Mouse (Mus musculus): ENCODE results near the gene Tmem176a. TPM values are rescaled to one million over a fixed set of nuclear protein-coding genes. Genes with fewer than 3 reads are reported as not detected.

The Tmem176a gene
- total and polyA plus RNA-seq, 3 experiments = 17.0 to 28.1 (median 22.0) TPM

DNA sequence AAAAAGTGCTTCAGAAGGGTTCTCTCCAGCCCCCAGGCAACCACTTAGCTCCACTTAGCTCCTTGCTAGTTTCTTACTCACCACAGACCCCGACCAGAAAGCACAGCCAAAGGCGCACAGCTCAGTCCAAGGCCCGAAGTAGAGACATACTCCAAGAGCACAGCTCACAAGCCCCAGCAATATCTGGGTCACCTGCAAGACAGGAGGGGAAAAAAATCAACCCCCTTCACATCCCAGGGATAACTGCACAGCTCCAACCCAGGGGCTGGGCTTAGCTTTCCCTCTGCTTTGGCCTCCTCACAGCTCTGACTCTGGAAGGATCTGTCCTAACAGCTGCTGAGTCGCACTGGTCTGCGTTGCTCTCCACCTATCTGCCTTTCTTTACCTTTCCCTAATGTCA, 4.6 kb upstream of the Tmem176a start:
- Histone ChIP-seq H3K36me3 (ENCODE audit: control insufficient read depth, insufficient read depth, low read length) (no peaks in the 10 kb centered on the region), H3K27me3 (ENCODE audit: control insufficient read depth, insufficient read depth, low read length) (no peaks in the 10 kb centered on the region), H3K4me3 (no peak overlapping the region), H3K27ac (no peak overlapping the region), H3K79me2 (replicated peaks; ENCODE audit: control insufficient read depth, insufficient read depth, low read length) (no peaks in the 10 kb centered on the region), H3K4me1 (ENCODE audit: control insufficient read depth, insufficient read depth, low read length) (peaks cover 1% of the 10 kb centered on the region; the same call in 1 of the 2 replicates), H3K9ac (ENCODE audit: low read depth, low read length) (no peak overlapping the region)
- intact Hi-C loops (cut with DNase I) = no loop called here
- DNase-seq = no peak
- TF ChIP-seq EP300 (IDR thresholded peaks at IDR 0.05; ENCODE audit: insufficient read depth, low read depth, low read length) (no peak), POLR2A (IDR thresholded peaks at IDR 0.05; ENCODE audit: insufficient read depth, low read depth, low read length) (no peak), CTCF (IDR thresholded peaks at IDR 0.05) (no peak)
- WGBS = 94% methylated on average over 5 of the region's 5 CpGs

DNA sequence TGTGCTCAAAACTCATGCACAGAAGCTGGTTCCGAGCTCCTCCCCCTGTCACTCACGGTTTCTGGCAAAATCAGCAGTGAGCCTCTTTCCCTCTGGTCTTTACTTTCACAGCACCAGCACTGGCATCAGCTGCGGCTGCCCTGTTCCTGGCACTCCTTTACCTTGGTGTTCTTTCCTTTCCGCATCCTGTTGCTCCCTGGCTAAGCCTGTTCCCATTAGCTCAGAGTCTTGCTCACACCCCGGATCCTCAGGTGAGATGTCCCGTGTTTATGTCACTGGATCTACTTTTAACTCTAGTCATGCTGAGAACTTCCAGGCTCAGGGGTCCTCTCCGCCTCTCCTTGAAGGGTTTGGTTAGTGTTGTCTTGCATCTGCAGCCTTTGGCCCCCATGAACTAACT, 3.2 kb upstream of the Tmem176a start:
- Histone ChIP-seq H3K79me2 (replicated peaks; ENCODE audit: control insufficient read depth, insufficient read depth, low read length) (no peaks in the 10 kb centered on the region), H3K9ac (ENCODE audit: low read depth, low read length) (no peak overlapping the region), H3K27ac (no peak overlapping the region), H3K36me3 (ENCODE audit: control insufficient read depth, insufficient read depth, low read length) (no peaks in the 10 kb centered on the region), H3K4me1 (ENCODE audit: control insufficient read depth, insufficient read depth, low read length) (peaks cover 4% of the 10 kb centered on the region), H3K4me3 (no peak overlapping the region), H3K27me3 (ENCODE audit: control insufficient read depth, insufficient read depth, low read length) (no peaks in the 10 kb centered on the region)
- intact Hi-C loops (cut with DNase I) = no loop called here
- 89% methylated on average over 7 of the region's 7 CpGs for WGBS
- TF ChIP-seq EP300 (IDR thresholded peaks at IDR 0.05; ENCODE audit: insufficient read depth, low read depth, low read length) (no peak), POLR2A (IDR thresholded peaks at IDR 0.05; ENCODE audit: insufficient read depth, low read depth, low read length) (no peak), CTCF (IDR thresholded peaks at IDR 0.05) (no peak)
- no peak for DNase-seq

DNA sequence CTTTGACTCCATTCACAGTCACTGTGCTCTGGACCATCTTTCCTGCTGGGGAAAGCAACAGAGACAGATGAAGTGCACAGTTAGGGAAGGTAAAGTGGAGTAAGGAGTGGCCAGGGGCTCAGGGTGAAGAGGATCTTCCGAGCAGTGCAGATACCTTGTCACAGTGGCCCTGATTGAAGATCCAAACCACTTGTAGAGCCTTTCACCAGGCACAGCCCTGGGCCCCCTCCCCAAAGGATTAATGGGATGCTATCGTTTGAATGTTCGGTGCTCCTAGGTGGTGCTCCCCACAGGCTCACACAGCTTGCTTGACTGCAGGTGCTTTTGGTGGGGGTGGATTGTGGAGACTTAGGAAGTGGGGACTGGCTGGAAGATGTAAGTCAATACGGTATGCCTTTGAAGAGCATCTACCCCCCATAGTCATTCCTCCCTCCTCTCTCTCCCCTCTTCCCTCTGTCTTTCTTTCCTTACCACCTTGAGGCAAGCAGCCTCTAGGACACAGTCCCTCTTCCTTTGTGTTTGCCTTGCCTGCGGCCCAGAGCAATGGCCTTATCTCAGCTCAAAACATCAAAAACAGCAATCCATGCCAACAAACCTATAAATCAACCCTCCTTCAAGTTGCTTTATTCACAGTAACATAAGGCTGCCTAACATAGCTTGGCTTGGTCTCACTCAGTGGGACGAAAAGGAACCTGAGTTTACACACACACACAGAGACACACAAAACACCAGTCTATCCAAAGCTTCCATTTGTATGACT, 2.2 kb upstream of the Tmem176a start:
- Histone ChIP-seq H3K27me3 (ENCODE audit: control insufficient read depth, insufficient read depth, low read length) (no peaks in the 10 kb centered on the region), H3K79me2 (replicated peaks; ENCODE audit: control insufficient read depth, insufficient read depth, low read length) (no peaks in the 10 kb centered on the region), H3K4me1 (ENCODE audit: control insufficient read depth, insufficient read depth, low read length) (peaks cover 4% of the 10 kb centered on the region), H3K4me3 (no peak overlapping the region), H3K36me3 (ENCODE audit: control insufficient read depth, insufficient read depth, low read length) (no peaks in the 10 kb centered on the region), H3K9ac (ENCODE audit: low read depth, low read length) (no peak overlapping the region), H3K27ac (no peak overlapping the region)
- DNase-seq = no peak
- TF ChIP-seq EP300 (IDR thresholded peaks at IDR 0.05; ENCODE audit: insufficient read depth, low read depth, low read length) (no peak), POLR2A (IDR thresholded peaks at IDR 0.05; ENCODE audit: insufficient read depth, low read depth, low read length) (no peak), CTCF (IDR thresholded peaks at IDR 0.05) (no peak)
- WGBS = 85% methylated on average over 6 of the region's 6 CpGs
- intact Hi-C loops (cut with DNase I) = loop anchor here (1.0 kb wide), 1 partner anchor 20 kb away; no protein-coding TSS in a partner anchor

DNA sequence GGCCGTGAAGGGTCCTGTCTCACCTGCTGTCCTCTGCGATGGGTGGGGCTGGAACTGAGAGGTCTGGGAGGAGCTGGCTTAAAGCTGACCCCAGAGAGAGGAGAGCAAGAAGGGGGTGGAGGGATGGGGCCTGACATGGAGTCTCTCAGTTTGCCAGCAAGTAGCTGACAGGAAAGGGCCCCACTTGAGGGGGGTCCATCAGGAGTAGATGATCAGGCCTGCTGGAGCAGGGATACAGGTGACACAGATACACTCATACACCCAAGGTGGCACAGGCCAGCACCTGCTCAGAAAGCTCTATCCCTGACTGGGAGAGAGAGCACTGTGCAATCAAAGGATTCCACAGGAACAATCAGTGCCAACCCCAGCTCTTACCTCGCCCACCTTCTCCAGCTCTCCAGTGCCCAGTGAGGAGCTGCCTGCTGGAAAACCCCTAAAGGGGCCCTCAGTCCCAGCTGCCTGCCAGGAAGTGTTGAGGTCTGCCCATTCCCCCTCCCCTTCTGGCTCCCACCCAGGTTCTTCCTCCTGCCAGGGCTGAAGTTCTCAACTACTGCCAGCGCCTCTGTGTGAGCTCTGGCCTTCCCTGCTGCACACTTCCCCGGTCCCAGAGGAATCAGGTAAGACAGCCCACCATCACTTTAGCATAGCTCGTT, 380 bp downstream of the Tmem176a start, which contains the start of gene Tmem176b:
Gene Tmem176b (minus strand): TSS at position 524 of the 653 bp plus-strand sequence.
- H3K4me3 ChIP-seq = peak within 1 kb of the TSS; percentile 45
- no peak for TF ChIP-seq EP300 (IDR thresholded peaks at IDR 0.05; ENCODE audit: insufficient read depth, low read depth, low read length)
- TF ChIP-seq POLR2A (IDR thresholded peaks at IDR 0.05; ENCODE audit: insufficient read depth, low read depth, low read length) = peak; percentile 62
- H3K27me3 ChIP-seq (ENCODE audit: control insufficient read depth, insufficient read depth, low read length) = no peaks in the 10 kb centered on the region
- H3K4me1 ChIP-seq (ENCODE audit: control insufficient read depth, insufficient read depth, low read length) = peaks cover 4% of the 10 kb centered on the region
- intact Hi-C loops (cut with DNase I) = no loop called here
- no peaks in the 10 kb centered on the region for H3K79me2 ChIP-seq (replicated peaks; ENCODE audit: control insufficient read depth, insufficient read depth, low read length)
- H3K27ac ChIP-seq = peak within 1 kb of the TSS; percentile 74
- DNase-seq = peak; percentile 87 to 91
- peak within 1 kb of the TSS; percentile 31 for H3K9ac ChIP-seq (ENCODE audit: low read depth, low read length)
- no peaks in the 10 kb centered on the region for H3K36me3 ChIP-seq (ENCODE audit: control insufficient read depth, insufficient read depth, low read length)
- WGBS = 2% methylated on average over 6 of the region's 6 CpGs

DNA sequence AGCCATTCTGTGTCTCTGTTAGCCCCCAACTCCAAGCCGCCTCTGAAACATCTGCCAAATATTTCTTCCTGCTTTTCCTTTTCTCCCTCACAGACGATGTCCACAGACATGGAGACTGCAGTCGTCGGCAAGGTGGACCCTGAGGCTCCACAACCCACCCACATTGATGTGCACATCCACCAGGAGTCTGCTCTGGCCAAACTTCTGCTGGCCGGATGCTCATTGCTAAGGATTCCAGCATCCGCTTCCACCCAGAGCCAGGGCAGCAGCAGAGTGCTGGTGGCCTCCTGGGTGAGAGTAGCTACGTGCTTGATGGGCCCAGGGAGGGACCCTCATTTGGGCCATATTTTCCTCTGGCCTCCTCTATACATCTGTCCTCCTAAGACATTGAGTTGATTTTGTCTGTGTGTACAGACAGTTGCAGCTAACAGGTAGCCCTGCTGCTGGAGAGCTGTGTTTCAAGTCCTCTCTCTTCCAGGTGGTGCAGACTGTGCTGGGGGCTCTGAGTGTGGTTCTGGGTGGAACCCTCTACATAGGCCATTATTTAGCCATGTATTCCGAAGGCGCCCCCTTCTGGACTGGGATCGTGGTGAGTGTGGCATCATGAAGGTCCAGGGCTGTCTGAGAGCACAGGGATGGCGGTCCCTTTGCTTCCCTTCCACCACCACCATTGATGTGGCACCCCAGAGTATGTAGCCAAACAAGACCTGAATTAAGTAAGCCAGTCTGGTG, 1.6 kb downstream of the Tmem176a start:
- Histone ChIP-seq H3K4me3 (no peak overlapping the region), H3K36me3 (ENCODE audit: control insufficient read depth, insufficient read depth, low read length) (no peaks in the 10 kb centered on the region), H3K79me2 (replicated peaks; ENCODE audit: control insufficient read depth, insufficient read depth, low read length) (no peaks in the 10 kb centered on the region), H3K27me3 (ENCODE audit: control insufficient read depth, insufficient read depth, low read length) (no peaks in the 10 kb centered on the region), H3K4me1 (ENCODE audit: control insufficient read depth, insufficient read depth, low read length) (peaks cover 4% of the 10 kb centered on the region), H3K9ac (ENCODE audit: low read depth, low read length) (peak overlapping the region; percentile 23; the same call in 1 of the 2 replicates), H3K27ac (peak overlapping the region; percentile 74; the same call in 1 of the 2 replicates)
- no peak for TF ChIP-seq EP300 (IDR thresholded peaks at IDR 0.05; ENCODE audit: insufficient read depth, low read depth, low read length)
- TF ChIP-seq CTCF (IDR thresholded peaks at IDR 0.05) = peak; percentile 34
- no peak for TF ChIP-seq POLR2A (IDR thresholded peaks at IDR 0.05; ENCODE audit: insufficient read depth, low read depth, low read length)
- DNase-seq = peak; percentile 42 to 52
- intact Hi-C loops (cut with DNase I) = no loop called here
- 48% methylated on average over 11 of the region's 11 CpGs for WGBS
